Mouse (Mus musculus): Measurements from ENCODE around the gene Erv3.

GRCm38 (mm10) chr2:131823931-131824330 lies 35.6 kb downstream of the Erv3 start:
- TF ChIP-seq CTCF (IDR thresholded peaks at IDR 0.05; ENCODE audit: low read depth) (no peak), EP300 (IDR thresholded peaks at IDR 0.05; ENCODE audit: low read depth) (no peak)
